Mouse (Mus musculus) stomach, embryonic 16.5 days (tissue): ENCODE data around the gene Zdhhc19. TPM values are rescaled to one million over a fixed set of nuclear protein-coding genes. Genes with fewer than 3 reads are reported as not detected.

Source experiments
- ATAC-seq: fragments of 200-750 bp; cut with Nextera tagmentation; 2 replicates; pipeline ENCODE4 v1.8.0; 2017; ENCODE audit warnings: moderate number of reproducible peaks, moderate TSS enrichment; ENCODE audit not compliant: insufficient read depth, low FRiP score
- H3K27ac ChIP-seq: fragments of 300-500 bp; sonication (generic); 2 replicates; pipeline ENCODE4 v1.5.1; 2014; ENCODE audit warnings: low read length
- H3K27me3 ChIP-seq: fragments of 300-500 bp; sonication (generic); 2 replicates; pipeline ENCODE4 v1.6.1; 2014; ENCODE audit warnings: low read length, control low read depth, mixed read lengths; ENCODE audit not compliant: control insufficient read depth, insufficient read depth
- H3K36me3 ChIP-seq: fragments of 300-500 bp; sonication (generic); 2 replicates; pipeline ENCODE4 v1.6.1; 2014; ENCODE audit warnings: low read length; ENCODE audit not compliant: control insufficient read depth, insufficient read depth
- H3K4me1 ChIP-seq: fragments of 300-500 bp; sonication (generic); 2 replicates; pipeline ENCODE4 v1.6.1; 2014; ENCODE audit warnings: low read length, control low read depth, mixed read lengths; ENCODE audit not compliant: control insufficient read depth, insufficient read depth
- H3K4me2 ChIP-seq: fragments of 300-500 bp; sonication (generic); 2 replicates; pipeline ENCODE4 v1.6.1; 2014; ENCODE audit warnings: low read depth, low read length, mixed read lengths
- H3K4me3 ChIP-seq: fragments of 300-500 bp; sonication (generic); replicated peaks from 2 replicates; pipeline ENCODE4 v1.5.1; 2014; ENCODE audit warnings: mild to moderate bottlenecking, low read length
- H3K9ac ChIP-seq: fragments of 300-500 bp; sonication (generic); 2 replicates; pipeline ENCODE4 v1.6.1; 2014; ENCODE audit warnings: low read length
- H3K9me3 ChIP-seq: fragments of 300-500 bp; sonication (generic); replicated peaks from 2 replicates; pipeline ENCODE4 v1.6.1; 2016; ENCODE audit warnings: low read length, control low read depth; ENCODE audit not compliant: control insufficient read depth
- WGBS: fragments of 180-500 bp; shearing (Covaris S2); extraction: QIAGEN DNeasy Blood & Tissue Kit; methylation state at CpG from one replicate; pipeline ENCODE4 v1.1.7; 2014; 5-methylcytosine and 5-hydroxymethylcytosine counted together
- polyA plus RNA-seq: library from polyadenylated mRNA; unstranded; fragments of >200 nt; fragmentation: Nextera tagmentation; extraction: Ambion mirVana; gene quantifications from 2 replicates; pipeline ENCODE4 v1.2.1, GENCODE M21; 2015

The Zdhhc19 gene
- polyA plus RNA-seq, 1 experiment from 2014 or later = 0.37 TPM

GRCm38 (mm10) chr16:32535157-32535751, 39.2 kb downstream of the Zdhhc19 start:
- Histone ChIP-seq H3K36me3 (no peaks in the 10 kb centered on the region), H3K9me3 (peaks cover 7% of the 10 kb centered on the region; the same call in 1 of the 2 replicates), H3K4me3 (no peak overlapping the region), H3K27me3 (no peaks in the 10 kb centered on the region), H3K9ac (no peak overlapping the region), H3K4me2 (no peak overlapping the region), H3K27ac (no peak overlapping the region), H3K4me1 (peaks cover 3% of the 10 kb centered on the region; the same call in 1 of the 2 replicates)
- no peak for ATAC-seq
- 40% methylated on average over 5 of the region's 5 CpGs for WGBS

GRCm38 (mm10) chr16:32537867-32538660, 42.0 kb downstream of the Zdhhc19 start:
- H3K4me1 ChIP-seq = peaks cover 3% of the 10 kb centered on the region; the same call in 1 of the 2 replicates
- ATAC-seq = peak; percentile 84; the same call in 1 of the 2 replicates
- H3K27ac ChIP-seq = peak overlapping the region; percentile 78
- H3K9me3 ChIP-seq = no peaks in the 10 kb centered on the region
- H3K9ac ChIP-seq = no peak overlapping the region
- 40% methylated on average over 5 of the region's 5 CpGs for WGBS
- H3K27me3 ChIP-seq = no peaks in the 10 kb centered on the region
- H3K4me2 ChIP-seq = no peak overlapping the region
- no peak overlapping the region for H3K4me3 ChIP-seq
- no peaks in the 10 kb centered on the region for H3K36me3 ChIP-seq

GRCm38 (mm10) chr16:32538761-32539255, 42.7 kb downstream of the Zdhhc19 start:
- ATAC-seq = no peak
- Histone ChIP-seq H3K4me3 (no peak overlapping the region), H3K9me3 (no peaks in the 10 kb centered on the region), H3K9ac (no peak overlapping the region), H3K4me1 (peaks cover 3% of the 10 kb centered on the region; the same call in 1 of the 2 replicates), H3K27me3 (no peaks in the 10 kb centered on the region), H3K4me2 (no peak overlapping the region), H3K36me3 (no peaks in the 10 kb centered on the region), H3K27ac (no peak overlapping the region; the same call in 1 of the 2 replicates)
- 32% methylated on average over 3 of the region's 3 CpGs for WGBS

- 83% methylated on average over 6 of the region's 6 CpGs for whole genome bisulfite sequencing
- Histone ChIP-seq H3K4me2 (no peak overlapping the region), H3K4me3 (no peak overlapping the region), H3K27ac (no peak overlapping the region), H3K36me3 (no peaks in the 10 kb centered on the region), H3K9me3 (no peaks in the 10 kb centered on the region), H3K9ac (no peak overlapping the region), H3K4me1 (peaks cover 3% of the 10 kb centered on the region; the same call in 1 of the 2 replicates), H3K27me3 (no peaks in the 10 kb centered on the region)
- no peak for ATAC-seq
These were observed 45.5 kb downstream of the Zdhhc19 start for GRCm38 (mm10) chr16:32541338-32542179.

- no peak for ATAC-seq
- H3K4me1 ChIP-seq = no peaks in the 10 kb centered on the region
- H3K4me3 ChIP-seq = no peak overlapping the region
- WGBS = 63% methylated on average over 3 of the region's 3 CpGs
- H3K36me3 ChIP-seq = no peaks in the 10 kb centered on the region
- no peak overlapping the region for H3K27ac ChIP-seq
- H3K4me2 ChIP-seq = no peak overlapping the region
- H3K9ac ChIP-seq = no peak overlapping the region
- H3K9me3 ChIP-seq = no peaks in the 10 kb centered on the region
- no peaks in the 10 kb centered on the region for H3K27me3 ChIP-seq
These were observed 47.4 kb downstream of the Zdhhc19 start for GRCm38 (mm10) chr16:32543422-32543821.

- WGBS = 57% methylated on average over 10 of the region's 10 CpGs
- Histone ChIP-seq H3K9ac (no peak overlapping the region), H3K9me3 (no peaks in the 10 kb centered on the region), H3K4me2 (no peak overlapping the region), H3K36me3 (no peaks in the 10 kb centered on the region), H3K4me1 (no peaks in the 10 kb centered on the region), H3K27me3 (no peaks in the 10 kb centered on the region), H3K4me3 (no peak overlapping the region), H3K27ac (no peak overlapping the region)
- ATAC-seq = no peak
These were observed 51.3 kb downstream of the Zdhhc19 start for GRCm38 (mm10) chr16:32547156-32548068.

GRCm38 (mm10) chr16:32550084-32550483, 54.0 kb downstream of the Zdhhc19 start:
- 87% methylated on average over 4 of the region's 4 CpGs for WGBS
- Histone ChIP-seq H3K4me1 (no peaks in the 10 kb centered on the region), H3K4me3 (no peak overlapping the region), H3K4me2 (no peak overlapping the region), H3K27me3 (no peaks in the 10 kb centered on the region), H3K36me3 (no peaks in the 10 kb centered on the region), H3K9me3 (no peaks in the 10 kb centered on the region), H3K27ac (no peak overlapping the region), H3K9ac (no peak overlapping the region)
- no peak for ATAC-seq

GRCm38 (mm10) chr16:32550487-32550886, 54.4 kb downstream of the Zdhhc19 start:
- H3K27ac ChIP-seq = no peak overlapping the region
- H3K4me1 ChIP-seq = no peaks in the 10 kb centered on the region
- ATAC-seq = no peak
- 76% methylated on average over 5 of the region's 5 CpGs for WGBS
- H3K9me3 ChIP-seq = no peaks in the 10 kb centered on the region
- no peaks in the 10 kb centered on the region for H3K36me3 ChIP-seq
- no peaks in the 10 kb centered on the region for H3K27me3 ChIP-seq
- H3K4me3 ChIP-seq = no peak overlapping the region
- no peak overlapping the region for H3K4me2 ChIP-seq
- no peak overlapping the region for H3K9ac ChIP-seq
